Mouse (Mus musculus) cerebellum, adult 2 months (tissue): ENCODE results near the gene Srp68.

ENCODE experiments used
- CTCF ChIP-seq: fragments of 200-500 bp; IDR thresholded peaks from 2 replicates; pipeline ENCODE4 v1.5.1; 2011; ENCODE audit warnings: low read depth, mild to moderate bottlenecking, control low read depth, low read length, moderate library complexity, borderline replicate concordance; ENCODE audit not compliant: insufficient read depth
- POLR2A ChIP-seq: fragments of 200-500 bp; IDR thresholded peaks from 2 replicates; pipeline ENCODE4 v1.6.1; 2011; ENCODE audit warnings: low read length, control low read depth, borderline replicate concordance; ENCODE audit not compliant: insufficient read depth

- TF ChIP-seq CTCF (no peak), POLR2A (no peak)
These were observed 55.1 kb downstream of the Srp68 start for GRCm38 (mm10) chr11:116218737-116219400.
